Mouse (Mus musculus) kidney, embryonic 14.5 days (tissue): ENCODE data around the gene Foxl2. TPM values are rescaled to one million over a fixed set of nuclear protein-coding genes. Genes with fewer than 3 reads are reported as not detected.

ENCODE experiments used
- ATAC-seq: fragments of 200-750 bp; cut with Nextera tagmentation; 2 replicates; pipeline ENCODE4 v1.8.0; 2017; ENCODE audit warnings: moderate number of reproducible peaks, mild to moderate bottlenecking, moderate TSS enrichment, moderate library complexity; ENCODE audit not compliant: low FRiP score, low TSS enrichment
- H3K27ac ChIP-seq: fragments of 300-500 bp; sonication (generic); 2 replicates; pipeline ENCODE4 v1.5.1; 2014; ENCODE audit warnings: low read depth, mild to moderate bottlenecking, low read length, moderate library complexity, mixed read lengths
- H3K27me3 ChIP-seq: fragments of 300-500 bp; sonication (generic); 2 replicates; pipeline ENCODE4 v1.6.1; 2014; ENCODE audit warnings: mild to moderate bottlenecking, low read length; ENCODE audit not compliant: control insufficient read depth, insufficient read depth
- H3K36me3 ChIP-seq: fragments of 300-500 bp; sonication (generic); 2 replicates; pipeline ENCODE4 v1.6.1; 2014; ENCODE audit warnings: low read length, mixed read lengths; ENCODE audit not compliant: control insufficient read depth, insufficient read depth
- H3K4me1 ChIP-seq: fragments of 300-500 bp; sonication (generic); 2 replicates; pipeline ENCODE4 v1.6.1; 2014; ENCODE audit warnings: low read length, mixed read lengths; ENCODE audit not compliant: control insufficient read depth, insufficient read depth
- H3K4me2 ChIP-seq: fragments of 300-500 bp; sonication (generic); replicated peaks from 2 replicates; pipeline ENCODE4 v1.6.1; 2014; ENCODE audit warnings: low read depth, mild to moderate bottlenecking, low read length
- H3K4me3 ChIP-seq: fragments of 300-500 bp; sonication (generic); 2 replicates; pipeline ENCODE4 v1.5.1; 2014; ENCODE audit warnings: mild to moderate bottlenecking, low read length
- H3K9ac ChIP-seq: fragments of 300-500 bp; sonication (generic); 2 replicates; pipeline ENCODE4 v1.6.1; 2014; ENCODE audit warnings: low read depth, mild to moderate bottlenecking, low read length, moderate library complexity
- H3K9me3 ChIP-seq: fragments of 300-500 bp; sonication (generic); 2 replicates; pipeline ENCODE4 v1.6.1; 2016; ENCODE audit warnings: low read length; ENCODE audit not compliant: control insufficient read depth
- WGBS: fragments of 180-500 bp; shearing (Covaris S2); extraction: QIAGEN DNeasy Blood & Tissue Kit; methylation state at CpG from one replicate; pipeline ENCODE4 v1.1.7; 2014; 5-methylcytosine and 5-hydroxymethylcytosine counted together
- polyA plus RNA-seq: library from polyadenylated mRNA; unstranded; fragments of >200 nt; fragmentation: Nextera tagmentation; extraction: Ambion mirVana; gene quantifications from 2 replicates; pipeline ENCODE4 v1.2.1, GENCODE M21; 2014

Gene Foxl2
- polyA plus RNA-seq, 1 experiment from 2014 or later, result not detected

DNA sequence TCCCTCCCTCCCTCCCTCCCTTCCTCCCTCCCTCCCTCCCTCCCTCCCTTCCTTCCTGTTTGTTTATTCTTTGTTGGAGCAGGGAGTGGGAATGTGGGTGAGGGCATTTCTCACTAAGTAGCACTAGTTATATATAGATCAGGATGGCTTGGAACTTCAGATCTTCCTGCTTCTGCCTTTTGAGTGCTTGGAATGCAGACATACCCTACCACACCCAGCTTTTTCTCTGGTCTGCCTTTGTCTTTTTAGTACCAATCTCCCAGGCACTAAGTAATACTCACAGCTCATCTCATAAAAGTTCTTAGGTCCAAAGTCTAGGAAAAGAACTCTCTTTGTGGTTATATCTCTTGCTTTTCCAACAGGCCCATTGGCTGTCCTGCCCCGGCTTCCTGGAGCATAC is 21.0 kb downstream of the Foxl2 start:
- H3K4me3 ChIP-seq, result no peak overlapping the region
- WGBS, result 100% methylated on average over 1 of the region's 1 CpGs
- H3K9ac ChIP-seq, result no peak overlapping the region
- peaks cover 4% of the 10 kb centered on the region; the same call in 1 of the 2 replicates for H3K4me1 ChIP-seq
- H3K4me2 ChIP-seq, result no peak overlapping the region
- H3K27ac ChIP-seq, result no peak overlapping the region
- H3K27me3 ChIP-seq, result peaks cover 55% of the 10 kb centered on the region
- H3K9me3 ChIP-seq, result no peaks in the 10 kb centered on the region
- ATAC-seq, result no peak
- no peaks in the 10 kb centered on the region for H3K36me3 ChIP-seq

DNA sequence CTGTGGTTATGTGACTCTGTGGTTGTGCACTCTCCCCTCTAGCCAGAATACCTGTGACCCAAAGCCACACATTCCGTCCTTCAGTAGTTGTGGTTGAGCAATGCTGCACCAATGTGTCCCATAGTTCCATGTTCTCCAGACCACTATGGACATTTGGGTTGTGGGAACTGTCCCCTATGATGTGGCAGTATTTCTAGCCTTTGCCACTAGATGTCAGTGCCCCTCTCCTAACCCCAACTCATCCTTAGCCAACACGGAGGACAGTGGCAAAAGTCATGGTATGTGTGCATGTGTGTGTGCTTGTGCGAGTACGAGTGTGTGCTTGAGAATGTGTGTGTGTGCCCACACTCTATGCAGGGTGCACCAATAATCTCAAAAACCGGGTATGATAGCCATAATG is 21.4 kb downstream of the Foxl2 start:
- H3K4me1 ChIP-seq, result peaks cover 4% of the 10 kb centered on the region; the same call in 1 of the 2 replicates
- H3K9me3 ChIP-seq, result no peaks in the 10 kb centered on the region
- no peak overlapping the region for H3K4me3 ChIP-seq
- no peaks in the 10 kb centered on the region for H3K36me3 ChIP-seq
- no peak overlapping the region for H3K9ac ChIP-seq
- no peak overlapping the region for H3K4me2 ChIP-seq
- 51% methylated on average over 5 of the region's 5 CpGs for WGBS
- H3K27ac ChIP-seq, result no peak overlapping the region
- no peak for ATAC-seq
- peaks cover 51% of the 10 kb centered on the region for H3K27me3 ChIP-seq

- H3K27ac ChIP-seq, result no peak overlapping the region
- 4% methylated on average over 29 of the region's 29 CpGs for WGBS
- ATAC-seq, result peak; percentile 70
Measured at GRCm38 (mm10) chr9:98979431-98980416, 24.6 kb downstream of the Foxl2 start.

DNA sequence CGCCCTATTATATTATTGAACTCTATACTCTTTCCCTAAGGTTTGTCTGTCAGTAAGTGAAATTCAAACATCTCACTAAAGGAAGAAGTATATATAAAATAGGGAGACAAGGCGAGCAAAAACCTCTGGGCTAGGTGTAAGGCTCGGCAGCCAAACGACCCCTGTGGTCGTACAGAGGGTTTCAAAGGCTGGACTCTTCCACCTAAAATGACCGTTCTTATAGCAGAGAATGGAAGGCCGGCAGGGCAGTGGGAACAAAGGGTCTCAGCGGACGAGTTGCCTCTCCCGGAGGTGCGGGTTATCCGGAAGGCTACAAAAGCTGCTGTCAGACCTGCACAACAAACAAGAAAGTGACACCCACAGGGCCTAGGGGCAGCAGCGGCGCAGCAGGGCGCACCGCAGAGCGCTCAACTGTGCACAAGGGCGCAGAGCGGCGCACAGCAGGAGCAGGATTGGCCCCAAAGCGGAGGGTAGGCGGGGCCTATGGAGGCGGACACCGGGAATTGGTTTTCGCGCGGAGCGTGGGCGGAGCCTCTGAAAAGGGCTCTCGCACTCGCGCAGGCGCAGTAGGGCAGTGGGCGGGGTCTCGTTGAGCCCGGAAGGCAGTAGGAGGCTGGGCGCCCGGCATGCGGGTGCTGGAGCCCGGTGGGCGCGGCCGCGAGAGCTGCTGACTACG is 30.9 kb downstream of the Foxl2 start, which contains the start of gene Faim:
Gene Faim, plus strand, starts transcription at position 574 of the 676 bp plus-strand sequence.
- WGBS, result under 1% methylated on average over 38 of the region's 45 CpGs
- Histone ChIP-seq H3K9ac (peak within 1 kb of the TSS; percentile 67), H3K4me1 (peaks cover 3% of the 10 kb centered on the region; the same call in 1 of the 2 replicates), H3K27me3 (peaks cover 16% of the 10 kb centered on the region), H3K9me3 (no peaks in the 10 kb centered on the region), H3K27ac (no peak within 1 kb of the TSS), H3K4me3 (peak within 1 kb of the TSS; percentile 81), H3K4me2 (peak within 1 kb of the TSS; percentile 83), H3K36me3 (no peaks in the 10 kb centered on the region)
- peak; percentile 99 for ATAC-seq

More at GRCm38 (mm10) chr9:98979431-98980416, 24.6 kb downstream of the Foxl2 start:
- no peaks in the 10 kb centered on the region for H3K9me3 ChIP-seq
- peaks cover 35% of the 10 kb centered on the region for H3K27me3 ChIP-seq
- H3K9ac ChIP-seq, result no peak overlapping the region
- no peaks in the 10 kb centered on the region for H3K36me3 ChIP-seq
- H3K4me2 ChIP-seq, result peak overlapping the region; percentile 38
- H3K4me1 ChIP-seq, result no peaks in the 10 kb centered on the region
- peak overlapping the region; percentile 28; the same call in 1 of the 2 replicates for H3K4me3 ChIP-seq

DNA sequence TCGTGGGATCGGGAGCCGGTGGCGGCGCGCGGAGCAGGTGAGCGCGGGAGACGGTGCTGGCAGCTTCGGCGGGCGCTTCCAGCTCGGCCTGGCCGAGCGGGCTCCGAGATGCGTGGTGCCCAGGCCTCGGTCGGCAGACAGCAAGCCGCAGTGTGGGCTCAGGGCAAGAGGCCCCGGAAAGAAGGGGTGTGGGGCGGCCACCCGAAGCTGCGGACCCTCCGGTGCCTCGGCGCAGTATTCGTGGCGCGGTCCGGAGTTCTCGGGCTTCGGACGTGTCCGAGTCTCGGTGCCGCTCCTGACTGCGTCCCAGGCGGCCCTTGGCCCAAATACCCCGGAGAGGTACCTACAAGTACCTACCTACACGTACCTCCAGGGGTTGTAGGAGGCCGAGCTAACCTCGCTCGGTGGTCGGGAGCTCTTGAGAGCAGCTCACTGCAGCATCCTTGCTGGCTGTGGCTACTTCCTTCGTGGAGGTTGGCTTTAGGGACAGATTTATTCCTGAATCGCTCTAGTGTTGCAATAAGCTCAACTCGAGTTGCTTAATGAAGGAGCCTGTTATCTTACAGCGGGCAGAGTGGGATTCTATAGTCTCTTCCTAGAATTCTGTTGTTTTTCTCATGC is 31.5 kb downstream of the Foxl2 start:
- peak overlapping the region; percentile 83 for H3K4me2 ChIP-seq
- peaks cover 3% of the 10 kb centered on the region; the same call in 1 of the 2 replicates for H3K4me1 ChIP-seq
- H3K36me3 ChIP-seq, result no peaks in the 10 kb centered on the region
- H3K27me3 ChIP-seq, result peaks cover 16% of the 10 kb centered on the region
- H3K9me3 ChIP-seq, result no peaks in the 10 kb centered on the region
- peak; percentile 68 for ATAC-seq
- peak overlapping the region; percentile 67 for H3K9ac ChIP-seq
- no peak overlapping the region for H3K27ac ChIP-seq
- 1% methylated on average over 40 of the region's 50 CpGs for WGBS
- H3K4me3 ChIP-seq, result peak overlapping the region; percentile 81

GRCm38 (mm10) chr9:98987131-98987530 is 32.0 kb downstream of the Foxl2 start:
- H3K9ac ChIP-seq, result peak overlapping the region; percentile 67; the same call in 1 of the 2 replicates
- peaks cover 3% of the 10 kb centered on the region; the same call in 1 of the 2 replicates for H3K4me1 ChIP-seq
- no peak for ATAC-seq
- H3K4me3 ChIP-seq, result peak overlapping the region; percentile 81
- peak overlapping the region; percentile 83 for H3K4me2 ChIP-seq
- no peaks in the 10 kb centered on the region for H3K36me3 ChIP-seq
- H3K27ac ChIP-seq, result no peak overlapping the region
- H3K9me3 ChIP-seq, result no peaks in the 10 kb centered on the region
- WGBS, result 50% methylated on average over 9 of the region's 9 CpGs
- H3K27me3 ChIP-seq, result peaks cover 10% of the 10 kb centered on the region

GRCm38 (mm10) chr9:98994103-98994502 is 39.0 kb downstream of the Foxl2 start:
- ATAC-seq, result no peak
- Histone ChIP-seq H3K36me3 (0 out of 2 replicates have a peak, but pooled peaks cover 2% of the 10 kb centered on the region), H3K4me1 (no peaks in the 10 kb centered on the region), H3K27ac (no peak overlapping the region), H3K4me2 (no peak overlapping the region), H3K9ac (no peak overlapping the region), H3K9me3 (no peaks in the 10 kb centered on the region), H3K27me3 (no peaks in the 10 kb centered on the region), H3K4me3 (no peak overlapping the region)
- 90% methylated on average over 4 of the region's 4 CpGs for WGBS

GRCm38 (mm10) chr9:98999881-99000339 is 44.8 kb downstream of the Foxl2 start:
- Histone ChIP-seq H3K27ac (no peak overlapping the region), H3K4me1 (no peaks in the 10 kb centered on the region), H3K9ac (no peak overlapping the region), H3K4me2 (no peak overlapping the region), H3K27me3 (no peaks in the 10 kb centered on the region), H3K4me3 (no peak overlapping the region), H3K9me3 (no peaks in the 10 kb centered on the region), H3K36me3 (peaks cover 2% of the 10 kb centered on the region; the same call in 1 of the 2 replicates)
- WGBS, result 80% methylated on average over 9 of the region's 9 CpGs
- ATAC-seq, result no peak
